Mouse (Mus musculus) c-Kit-negative CD71-positive TER-119-positive erythroid progenitor cells, embryonic 14.5 days (primary cell): Measurements from ENCODE around the gene Tex46.

Experiments used
- DNase-seq: peaks from one replicate; pipeline ENCODE4 v3.0.0-alpha.2; 2013; ENCODE audit warnings: low read depth, low spot score

Tex46 gene

GRCm38 (mm10) chr4:136631237-136631994, 21.2 kb downstream of the Tex46 start:
- no peak for DNase-seq

GRCm38 (mm10) chr4:136635995-136636394, 25.8 kb downstream of the Tex46 start:
- no peak for DNase-seq

DNA sequence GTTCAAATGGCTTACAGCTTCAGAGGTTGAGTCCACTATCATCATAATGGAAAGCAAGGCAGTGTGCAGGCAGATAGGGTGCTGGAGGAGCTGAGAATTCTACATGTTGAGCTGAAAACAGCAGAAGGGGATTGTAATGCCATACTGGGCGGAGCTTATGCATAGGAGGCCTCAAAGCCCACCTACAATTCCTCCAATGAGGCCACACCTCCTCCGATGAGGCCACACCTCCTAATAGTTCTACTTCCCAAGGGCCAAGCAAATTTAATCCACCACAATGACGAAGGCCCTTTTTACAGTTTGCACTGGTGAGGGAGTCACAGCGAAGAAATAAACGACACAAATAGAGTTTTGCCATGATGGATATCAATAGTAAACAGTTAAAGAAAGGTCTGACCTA, 26.3 kb downstream of the Tex46 start:
- no peak for DNase-seq

GRCm38 (mm10) chr4:136636983-136637562, 26.8 kb downstream of the Tex46 start:
- no peak for DNase-seq

- DNase-seq = no peak
These were observed 27.5 kb downstream of the Tex46 start for GRCm38 (mm10) chr4:136637563-136638229.

GRCm38 (mm10) chr4:136638230-136638750, 28.1 kb downstream of the Tex46 start:
- no peak for DNase-seq

GRCm38 (mm10) chr4:136638890-136639289, 28.7 kb downstream of the Tex46 start:
- DNase-seq = no peak

GRCm38 (mm10) chr4:136648922-136649479, 38.8 kb downstream of the Tex46 start:
- peak; percentile 31 for DNase-seq

DNA sequence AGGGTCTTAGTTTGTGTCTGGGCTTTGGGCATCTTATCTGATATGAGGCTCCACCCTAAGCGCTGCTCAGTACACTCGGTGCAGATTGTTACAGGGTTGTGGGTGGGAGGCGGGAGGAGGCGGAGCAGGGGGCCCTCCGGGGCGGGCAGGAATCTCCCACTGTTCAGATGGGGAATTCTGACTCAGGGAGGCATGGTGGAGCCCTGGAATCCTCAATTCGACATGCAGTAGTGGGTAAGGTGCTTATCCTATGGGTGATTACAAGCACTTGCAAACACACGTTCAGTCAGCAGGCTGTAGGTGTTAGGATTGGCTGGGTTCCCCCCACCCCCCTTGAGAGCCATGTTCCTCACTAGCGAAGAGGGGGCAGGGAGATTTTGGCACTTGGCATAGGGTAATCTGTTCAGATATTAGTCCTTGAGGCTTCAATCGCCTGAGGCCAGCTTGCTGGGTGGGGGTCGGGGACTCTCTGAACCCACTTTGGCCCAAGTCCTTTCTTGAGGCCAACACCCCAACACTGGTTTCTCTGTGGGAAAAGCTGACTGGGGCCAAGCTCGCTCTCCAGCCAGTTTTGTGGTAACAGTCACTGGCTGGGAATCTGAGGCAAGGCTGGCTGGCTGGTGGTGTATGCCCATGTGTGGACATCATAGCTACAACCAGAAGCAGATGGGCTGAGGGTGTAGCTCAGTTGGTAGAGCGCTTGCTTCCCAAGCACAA, 39.4 kb downstream of the Tex46 start:
- no peak for DNase-seq

GRCm38 (mm10) chr4:136650261-136650660, 40.0 kb downstream of the Tex46 start:
- DNase-seq = no peak

DNA sequence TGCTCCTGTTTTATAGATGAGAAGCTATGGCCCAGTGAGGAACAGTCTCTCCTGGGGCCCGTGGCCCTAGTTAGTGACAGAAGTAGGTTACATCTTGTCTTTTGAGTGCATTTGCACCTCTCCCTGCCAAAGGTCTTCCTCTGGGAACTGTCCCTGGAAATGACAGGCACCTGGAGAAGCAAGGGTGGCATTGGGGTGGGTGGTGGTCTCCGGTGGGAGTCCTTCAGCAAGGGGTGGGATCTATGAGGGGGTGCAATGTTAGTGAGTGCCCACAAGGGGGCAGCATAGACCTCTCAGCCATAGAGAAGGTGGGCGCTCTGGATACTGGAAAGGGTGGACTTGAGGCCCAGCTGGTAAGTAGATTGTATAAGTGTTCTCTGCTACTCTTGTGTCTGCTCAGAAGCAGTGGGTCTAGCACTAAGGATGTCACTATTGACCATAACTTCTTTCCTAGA, 41.1 kb downstream of the Tex46 start:
- DNase-seq = peak; percentile 16

GRCm38 (mm10) chr4:136651882-136652527, 41.8 kb downstream of the Tex46 start:
- no peak for DNase-seq

DNA sequence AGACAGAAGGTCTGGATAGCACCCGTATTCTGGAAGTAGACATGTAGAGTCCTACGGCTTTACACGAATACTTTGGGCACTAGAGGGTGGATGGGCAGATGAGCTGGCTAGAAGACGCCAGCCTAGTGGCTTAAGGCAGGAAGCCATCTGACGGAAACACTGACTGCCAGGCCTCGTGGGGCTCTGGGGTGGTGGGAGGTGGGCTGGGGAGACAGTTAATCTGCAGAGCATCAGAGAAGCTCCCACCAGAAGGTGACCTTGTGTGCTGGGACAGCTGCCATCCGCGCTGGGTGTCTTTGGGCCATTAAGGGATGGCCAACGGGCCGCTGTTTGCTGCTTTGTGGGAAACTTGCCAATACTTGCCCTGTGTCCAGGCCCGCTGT, 42.3 kb downstream of the Tex46 start:
- DNase-seq = no peak

- no peak for DNase-seq
These were observed 42.8 kb downstream of the Tex46 start for GRCm38 (mm10) chr4:136653019-136653418.

DNA sequence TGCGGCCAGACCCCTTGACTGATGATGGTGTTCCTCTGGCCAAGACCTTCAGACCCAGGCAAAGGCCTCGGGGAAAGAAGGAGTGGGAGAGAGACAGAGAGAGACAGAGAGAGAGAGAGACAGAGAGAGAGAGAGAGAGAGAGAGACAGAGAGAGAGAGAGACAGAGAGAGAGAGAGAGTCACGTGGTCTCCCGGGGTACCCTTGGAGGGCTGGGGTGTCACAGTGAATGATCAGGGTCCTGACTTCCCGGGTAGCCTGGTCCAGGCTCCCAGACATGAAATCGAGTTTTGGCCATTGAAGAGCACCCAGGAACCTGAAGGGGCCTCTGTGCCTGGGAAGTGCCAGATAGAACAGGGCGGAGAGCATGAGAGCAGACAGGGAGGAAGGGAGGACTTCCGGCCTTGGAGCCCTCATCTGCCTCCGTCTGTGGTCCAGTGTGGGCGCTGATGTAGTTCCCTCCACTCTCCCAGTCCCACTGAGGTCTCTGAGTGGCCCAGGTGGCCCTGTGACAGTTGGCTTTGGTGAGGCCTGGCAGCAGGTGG, 43.5 kb downstream of the Tex46 start:
- DNase-seq = no peak

GRCm38 (mm10) chr4:136657914-136658313, 47.7 kb downstream of the Tex46 start:
- no peak for DNase-seq
